Mouse (Mus musculus) hindbrain, embryonic 13.5 days (tissue): ENCODE data around the gene Grik5. TPM values are rescaled to one million over a fixed set of nuclear protein-coding genes. Genes with fewer than 3 reads are reported as not detected.

Source experiments
- ATAC-seq: fragments of 200-750 bp; cut with Nextera tagmentation; 2 replicates; pipeline ENCODE4 v1.8.0; 2017; ENCODE audit warnings: moderate TSS enrichment; ENCODE audit not compliant: low FRiP score
- H3K27ac ChIP-seq: fragments of 300-500 bp; sonication (generic); 2 replicates; pipeline ENCODE4 v1.5.1; 2015; ENCODE audit warnings: inconsistent platforms, mild to moderate bottlenecking, moderate library complexity
- H3K27me3 ChIP-seq: fragments of 300-500 bp; sonication (generic); 2 replicates; pipeline ENCODE4 v1.6.1; 2015; ENCODE audit warnings: mild to moderate bottlenecking, inconsistent platforms
- H3K36me3 ChIP-seq: fragments of 300-500 bp; sonication (generic); 2 replicates; pipeline ENCODE4 v1.6.1; 2015; ENCODE audit warnings: mild to moderate bottlenecking, inconsistent platforms
- H3K4me1 ChIP-seq: fragments of 300-500 bp; sonication (generic); replicated peaks from 2 replicates; pipeline ENCODE4 v1.6.1; 2015; ENCODE audit warnings: inconsistent platforms
- H3K4me2 ChIP-seq: fragments of 300-500 bp; sonication (generic); 2 replicates; pipeline ENCODE4 v1.6.1; 2015; ENCODE audit warnings: inconsistent platforms, mild to moderate bottlenecking, moderate library complexity
- H3K4me3 ChIP-seq: fragments of 300-500 bp; sonication (generic); 2 replicates; pipeline ENCODE4 v1.5.1; 2015; ENCODE audit warnings: mild to moderate bottlenecking, inconsistent platforms
- H3K9ac ChIP-seq: fragments of 300-500 bp; sonication (generic); 2 replicates; pipeline ENCODE4 v1.6.1; 2015; ENCODE audit warnings: mild to moderate bottlenecking, inconsistent platforms
- H3K9me3 ChIP-seq: fragments of 300-500 bp; sonication (generic); 2 replicates; pipeline ENCODE4 v1.6.1; 2016; ENCODE audit warnings: inconsistent platforms
- WGBS: fragments of 180-500 bp; shearing (Covaris S2); methylation state at CpG from one replicate; pipeline ENCODE4 v1.1.7; 2015; 5-methylcytosine and 5-hydroxymethylcytosine counted together
- polyA plus RNA-seq: library from polyadenylated mRNA; unstranded; fragments of >200 nt; fragmentation: Nextera tagmentation; extraction: Ambion mirVana; gene quantifications from 2 replicates; pipeline ENCODE4 v1.2.1, GENCODE M21; 2015

Gene Grik5
- polyA plus RNA-seq, 1 experiment from 2014 or later = 16.1 TPM

- no peak overlapping the region; the same call in 1 of the 2 replicates for H3K27ac ChIP-seq
- H3K36me3 ChIP-seq = peaks cover 52% of the 10 kb centered on the region
- H3K9me3 ChIP-seq = no peaks in the 10 kb centered on the region
- peaks cover 48% of the 10 kb centered on the region for H3K27me3 ChIP-seq
- ATAC-seq = no peak
- H3K4me2 ChIP-seq = no peak overlapping the region
- H3K9ac ChIP-seq = no peak overlapping the region; the same call in 1 of the 2 replicates
- peaks cover 51% of the 10 kb centered on the region for H3K4me1 ChIP-seq
- WGBS = 75% methylated on average over 7 of the region's 7 CpGs
- H3K4me3 ChIP-seq = no peak overlapping the region
These were observed 60.6 kb downstream of the Grik5 start for GRCm38 (mm10) chr7:25011592-25011991.

GRCm38 (mm10) chr7:25010090-25010913, 61.8 kb downstream of the Grik5 start:
- Histone ChIP-seq H3K4me2 (peak overlapping the region; percentile 62), H3K27me3 (peaks cover 48% of the 10 kb centered on the region), H3K9ac (peak overlapping the region; percentile 77), H3K27ac (peak overlapping the region; percentile 99), H3K4me1 (peaks cover 63% of the 10 kb centered on the region), H3K36me3 (peaks cover 39% of the 10 kb centered on the region), H3K4me3 (peak overlapping the region; percentile 32), H3K9me3 (no peaks in the 10 kb centered on the region)
- WGBS = under 1% methylated on average over 75 of the region's 97 CpGs
- ATAC-seq = no peak; the same call in 1 of the 2 replicates

GRCm38 (mm10) chr7:25009099-25009700, 62.9 kb downstream of the Grik5 start:
- Histone ChIP-seq H3K36me3 (peaks cover 28% of the 10 kb centered on the region), H3K4me1 (peaks cover 66% of the 10 kb centered on the region), H3K27me3 (peaks cover 48% of the 10 kb centered on the region), H3K4me2 (peak overlapping the region; percentile 62), H3K9me3 (no peaks in the 10 kb centered on the region), H3K9ac (peak overlapping the region; percentile 77), H3K4me3 (peak overlapping the region; percentile 32), H3K27ac (peak overlapping the region; percentile 99)
- no peak for ATAC-seq
- 5% methylated on average over 20 of the region's 20 CpGs for WGBS

GRCm38 (mm10) chr7:25008635-25009034, 63.5 kb downstream of the Grik5 start:
- under 1% methylated on average over 17 of the region's 17 CpGs for WGBS
- Histone ChIP-seq H3K4me2 (peak overlapping the region; percentile 62), H3K9me3 (no peaks in the 10 kb centered on the region), H3K27ac (peak overlapping the region; percentile 99), H3K27me3 (peaks cover 48% of the 10 kb centered on the region), H3K36me3 (peaks cover 26% of the 10 kb centered on the region), H3K9ac (peak overlapping the region; percentile 77), H3K4me3 (peak overlapping the region; percentile 32), H3K4me1 (peaks cover 71% of the 10 kb centered on the region)
- no peak for ATAC-seq

GRCm38 (mm10) chr7:25007609-25008374, 64.4 kb downstream of the Grik5 start:
- ATAC-seq = peak; percentile 45
- Histone ChIP-seq H3K9me3 (no peaks in the 10 kb centered on the region), H3K27ac (peak overlapping the region; percentile 99), H3K9ac (peak overlapping the region; percentile 77), H3K4me3 (peak overlapping the region; percentile 32), H3K4me2 (peak overlapping the region; percentile 62), H3K4me1 (peaks cover 80% of the 10 kb centered on the region), H3K27me3 (peaks cover 39% of the 10 kb centered on the region), H3K36me3 (peaks cover 25% of the 10 kb centered on the region)
- WGBS = 10% methylated on average over 8 of the region's 8 CpGs

GRCm38 (mm10) chr7:25006586-25007364, 65.4 kb downstream of the Grik5 start:
- WGBS = 76% methylated on average over 12 of the region's 12 CpGs
- Histone ChIP-seq H3K36me3 (peaks cover 16% of the 10 kb centered on the region), H3K4me2 (peak overlapping the region; percentile 71; the same call in 1 of the 2 replicates), H3K27ac (peak overlapping the region; percentile 99), H3K9me3 (no peaks in the 10 kb centered on the region), H3K4me3 (no peak overlapping the region), H3K9ac (peak overlapping the region; percentile 96; the same call in 1 of the 2 replicates), H3K4me1 (peaks cover 88% of the 10 kb centered on the region), H3K27me3 (peaks cover 29% of the 10 kb centered on the region)
- ATAC-seq = no peak

GRCm38 (mm10) chr7:25006171-25006570, 66.0 kb downstream of the Grik5 start:
- peak overlapping the region; percentile 96 for H3K9ac ChIP-seq
- peaks cover 85% of the 10 kb centered on the region for H3K4me1 ChIP-seq
- H3K27me3 ChIP-seq = peaks cover 23% of the 10 kb centered on the region
- H3K9me3 ChIP-seq = no peaks in the 10 kb centered on the region
- peak overlapping the region; percentile 71 for H3K4me2 ChIP-seq
- 58% methylated on average over 3 of the region's 3 CpGs for WGBS
- no peak; the same call in 1 of the 2 replicates for ATAC-seq
- peaks cover 11% of the 10 kb centered on the region; the same call in 1 of the 2 replicates for H3K36me3 ChIP-seq
- H3K4me3 ChIP-seq = peak overlapping the region; percentile 84
- H3K27ac ChIP-seq = peak overlapping the region; percentile 99

- no peaks in the 10 kb centered on the region for H3K9me3 ChIP-seq
- H3K27me3 ChIP-seq = peaks cover 17% of the 10 kb centered on the region
- ATAC-seq = peak; percentile 78
- H3K4me1 ChIP-seq = peaks cover 78% of the 10 kb centered on the region
- peaks cover 18% of the 10 kb centered on the region for H3K36me3 ChIP-seq
- H3K4me2 ChIP-seq = peak within 1 kb of the TSS; percentile 71
- peak within 1 kb of the TSS; percentile 96 for H3K9ac ChIP-seq
- peak within 1 kb of the TSS; percentile 84 for H3K4me3 ChIP-seq
- WGBS = under 1% methylated on average over 44 of the region's 54 CpGs
- peak within 1 kb of the TSS; percentile 99 for H3K27ac ChIP-seq
These were observed 66.6 kb downstream of the Grik5 start, which contains the start of gene Atp1a3 for GRCm38 (mm10) chr7:25005421-25006065. Gene Atp1a3 (minus strand): TSS chr7:25005958.

GRCm38 (mm10) chr7:25004806-25005205, 67.3 kb downstream of the Grik5 start:
- Histone ChIP-seq H3K4me1 (peaks cover 71% of the 10 kb centered on the region), H3K27ac (peak overlapping the region; percentile 99), H3K36me3 (peaks cover 25% of the 10 kb centered on the region), H3K9ac (peak overlapping the region; percentile 96), H3K9me3 (no peaks in the 10 kb centered on the region), H3K4me3 (peak overlapping the region; percentile 84), H3K27me3 (peaks cover 10% of the 10 kb centered on the region), H3K4me2 (peak overlapping the region; percentile 71)
- no peak for ATAC-seq
- WGBS = 37% methylated on average over 7 of the region's 9 CpGs

- Histone ChIP-seq H3K27ac (0 out of 2 replicates have a peak overlapping the region, but pooled peaks have one; percentile 9), H3K4me1 (peaks cover 62% of the 10 kb centered on the region)
These were observed 68.2 kb downstream of the Grik5 start for GRCm38 (mm10) chr7:25003820-25004388.

More at GRCm38 (mm10) chr7:25003820-25004388, 68.2 kb downstream of the Grik5 start:
- Histone ChIP-seq H3K4me3 (peak overlapping the region; percentile 84), H3K4me2 (peak overlapping the region; percentile 71), H3K36me3 (peaks cover 32% of the 10 kb centered on the region), H3K27me3 (0 out of 2 replicates have a peak, but pooled peaks cover 2% of the 10 kb centered on the region), H3K9ac (peak overlapping the region; percentile 96), H3K9me3 (no peaks in the 10 kb centered on the region)
- no peak for ATAC-seq
- 78% methylated on average over 8 of the region's 8 CpGs for WGBS
